Mouse (Mus musculus) ovary, postnatal 10 days (tissue): Measurements from ENCODE around the gene Ybx1.

Source experiments
- DNase-seq: peaks from one replicate; pipeline ENCODE4 v3.0.0; 2022; ENCODE audit warnings: low spot score

Gene Ybx1

DNA sequence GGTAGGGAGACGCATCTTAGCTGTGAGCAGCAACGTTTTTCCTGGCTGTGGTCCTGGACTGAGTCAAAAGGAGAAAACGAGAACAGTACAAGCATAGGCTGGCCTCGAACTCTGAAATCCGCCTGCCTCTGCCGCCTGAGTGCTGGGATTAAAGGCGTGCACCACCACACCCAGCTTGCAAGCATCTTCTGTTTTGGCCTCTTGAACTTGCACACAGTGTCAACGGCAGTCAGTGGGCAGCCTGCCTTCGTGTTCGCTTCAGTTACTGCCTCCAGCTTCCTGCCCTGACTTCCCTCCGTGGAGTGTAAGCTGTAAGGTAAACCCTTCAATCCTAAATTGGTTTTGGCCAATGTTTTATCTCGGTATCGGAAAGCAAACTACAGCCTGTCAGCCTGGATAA, 27.8 kb downstream of the Ybx1 start:
- no peak for DNase-seq

- no peak for DNase-seq
These were observed 30.9 kb downstream of the Ybx1 start for GRCm38 (mm10) chr4:119263459-119263858.

- no peak for DNase-seq
These were observed 31.9 kb downstream of the Ybx1 start for GRCm38 (mm10) chr4:119262483-119262882.

DNA sequence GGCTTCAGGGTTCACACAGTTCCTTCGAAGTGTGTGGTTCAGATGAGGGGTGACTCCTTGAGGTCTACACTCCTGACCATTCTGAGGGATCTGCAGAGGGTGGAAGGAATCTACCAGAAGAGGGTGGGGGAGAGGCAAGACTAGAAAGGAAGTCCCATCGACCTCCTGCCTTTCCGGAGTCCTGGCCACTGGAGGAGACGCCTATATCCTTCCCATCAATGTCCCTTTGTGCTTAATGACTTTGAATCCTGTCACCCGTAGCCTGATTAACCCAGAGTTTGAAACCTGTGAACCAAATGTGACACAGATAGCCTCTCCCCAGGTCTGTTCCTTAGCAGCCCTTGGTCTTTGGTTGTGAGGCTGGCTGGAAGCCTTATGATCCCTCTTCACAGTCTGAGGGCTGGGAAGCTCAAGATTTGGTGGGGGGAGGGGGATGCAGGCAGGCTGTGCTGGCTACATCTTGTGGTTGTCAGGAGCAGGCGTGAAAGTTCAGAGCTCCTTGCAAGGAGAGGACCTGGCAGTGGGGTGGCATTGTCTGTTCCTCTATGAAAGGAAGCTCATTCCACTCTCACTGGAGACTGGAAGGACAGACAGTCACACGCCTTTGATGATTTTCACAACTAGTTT, 33.2 kb downstream of the Ybx1 start:
- DNase-seq, result no peak

DNA sequence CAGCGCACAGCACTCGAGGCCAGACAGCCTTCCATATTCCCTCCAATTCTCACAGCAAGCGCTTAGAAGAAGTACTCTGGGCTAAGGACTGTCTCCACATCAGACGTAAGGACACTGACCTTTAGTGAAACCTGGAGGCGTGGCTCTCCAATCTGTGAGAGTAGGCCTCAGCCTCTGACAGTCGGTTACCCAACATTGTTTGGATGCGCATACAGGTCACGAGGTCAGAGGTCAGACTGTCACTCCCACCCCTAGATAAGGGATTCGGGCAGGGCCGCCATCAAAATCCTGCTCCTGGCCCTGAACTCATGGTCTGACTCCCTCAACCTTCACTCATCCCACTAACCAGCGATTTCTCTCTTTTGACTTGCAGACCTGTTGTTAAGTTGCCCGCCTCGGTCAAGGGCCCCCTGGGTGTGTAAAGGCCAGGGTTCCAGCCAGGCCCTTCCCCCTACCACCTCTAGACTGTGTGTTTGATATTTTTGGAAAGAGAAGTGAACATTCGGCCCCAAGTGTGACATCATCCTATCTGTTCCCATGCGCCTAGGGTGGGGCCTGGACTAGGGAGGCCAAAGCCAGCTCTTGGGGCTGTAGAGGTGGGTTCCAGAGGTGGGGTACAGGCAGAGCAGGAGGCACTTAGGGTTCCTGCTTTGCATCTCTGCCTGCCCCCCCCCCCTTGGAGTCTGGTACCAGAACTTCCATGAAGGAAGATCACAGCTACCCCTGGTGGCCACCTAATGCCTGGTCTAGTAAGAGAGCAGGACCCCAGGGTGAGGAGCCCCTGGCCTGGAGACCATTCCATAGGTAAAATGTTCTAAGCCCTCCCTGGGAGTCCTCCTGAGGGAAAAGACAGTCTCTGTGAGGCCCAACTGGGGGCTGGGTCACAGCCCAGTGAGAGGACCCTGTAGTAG, 34.8 kb downstream of the Ybx1 start:
- no peak for DNase-seq

GRCm38 (mm10) chr4:119257083-119257482, 37.3 kb downstream of the Ybx1 start:
- DNase-seq, result no peak

GRCm38 (mm10) chr4:119255351-119255750, 39.1 kb downstream of the Ybx1 start, which contains the start of gene Cldn19:
Gene Cldn19 (plus strand): TSS chr4:119255414.
- DNase-seq, result no peak

GRCm38 (mm10) chr4:119254012-119254618, 40.3 kb downstream of the Ybx1 start:
- DNase-seq, result no peak

- no peak for DNase-seq
These were observed 42.2 kb downstream of the Ybx1 start for GRCm38 (mm10) chr4:119252025-119252808.

DNA sequence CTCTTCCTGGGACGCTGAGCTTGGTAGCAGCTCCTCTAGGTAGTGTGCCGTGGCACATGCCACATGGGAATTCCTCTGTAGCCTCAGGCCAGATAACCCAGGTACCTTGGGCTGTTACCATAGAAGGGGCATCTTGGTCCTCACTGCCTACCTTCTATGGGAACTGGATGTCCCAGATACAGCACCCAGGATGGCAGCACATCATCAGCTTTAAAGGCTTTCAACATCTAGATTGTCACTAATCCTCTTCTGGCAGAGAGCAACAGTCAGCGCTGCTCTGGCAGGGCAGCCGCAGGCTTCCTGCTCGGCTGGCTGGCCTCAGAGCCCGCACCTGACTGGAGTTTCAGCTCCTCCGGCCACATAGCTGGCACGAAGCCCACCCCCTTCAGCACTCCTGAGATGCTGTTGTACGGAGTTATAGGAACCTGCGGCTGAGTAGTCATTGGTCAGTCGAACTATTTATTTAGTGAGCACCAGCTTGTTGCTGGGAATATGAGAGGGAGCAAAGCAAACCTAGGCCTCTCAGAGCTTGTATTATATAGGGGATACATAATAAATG, 45.9 kb downstream of the Ybx1 start:
- DNase-seq, result no peak

GRCm38 (mm10) chr4:119247462-119248235, 46.8 kb downstream of the Ybx1 start:
- DNase-seq, result no peak

DNA sequence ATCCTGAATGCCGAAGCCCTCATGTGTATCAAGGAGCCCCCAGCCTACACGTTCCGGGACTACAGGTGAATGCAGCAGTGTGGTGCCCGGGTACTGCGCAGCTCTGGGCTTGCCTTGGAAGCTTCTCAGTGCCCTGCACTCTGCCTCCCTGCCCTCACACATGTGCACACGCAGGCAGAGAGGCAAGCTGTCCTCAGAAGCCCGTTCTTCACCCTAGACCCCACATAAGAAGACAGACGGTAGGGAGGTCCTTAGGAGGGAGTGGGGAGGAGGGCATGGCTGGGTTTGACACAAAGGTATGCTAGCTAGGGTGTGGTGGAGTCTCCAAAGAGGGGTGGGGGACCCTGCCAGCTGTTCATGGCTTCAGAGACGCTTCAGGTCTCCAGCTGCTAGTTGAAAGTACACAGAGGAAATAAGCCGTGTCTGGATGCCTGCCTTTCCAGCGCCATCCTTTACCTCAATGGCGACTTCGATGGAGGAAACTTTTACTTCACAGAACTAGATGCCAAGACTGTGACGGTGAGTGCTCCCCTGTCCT, 47.6 kb downstream of the Ybx1 start:
- DNase-seq, result no peak

DNA sequence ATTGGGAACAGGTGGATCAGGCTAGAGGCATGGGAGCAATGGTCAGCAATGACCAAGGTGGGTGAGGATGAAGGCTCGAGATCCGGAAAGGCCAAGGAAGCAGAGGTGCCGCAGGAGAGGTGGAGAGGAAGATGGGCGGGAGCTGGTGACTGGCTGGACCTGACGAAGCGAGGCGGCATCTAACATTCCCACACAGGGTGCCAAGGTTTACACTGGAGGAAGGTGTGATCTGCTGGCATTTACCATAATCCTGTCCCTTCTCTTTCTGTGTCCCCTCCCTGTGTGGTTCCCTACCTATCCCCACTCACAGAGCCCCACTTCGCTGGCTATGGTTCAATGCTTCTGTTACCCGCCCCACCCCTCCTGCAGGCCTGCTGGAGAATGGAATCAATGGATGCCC, 48.4 kb downstream of the Ybx1 start:
- DNase-seq, result no peak

DNA sequence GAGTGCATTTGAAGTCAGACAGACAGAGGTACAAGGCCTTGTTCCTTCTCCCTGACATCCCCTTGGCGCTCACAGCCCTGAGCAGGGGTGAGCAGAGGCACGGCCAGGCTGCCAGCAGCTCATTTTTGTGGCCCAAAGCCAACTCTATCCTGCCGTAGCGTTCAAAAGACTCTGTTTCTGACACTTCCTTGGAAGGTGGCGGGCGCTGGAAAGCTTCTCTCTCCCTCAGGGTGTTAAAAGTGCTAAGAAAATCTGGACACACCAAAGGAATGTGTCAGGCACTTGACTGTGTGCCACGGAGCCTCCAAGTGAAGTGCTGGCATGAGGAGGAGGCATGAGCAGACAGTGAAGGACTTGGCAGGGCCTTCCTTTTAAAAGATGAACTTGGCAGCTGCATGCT, 48.8 kb downstream of the Ybx1 start:
- DNase-seq, result no peak

GRCm38 (mm10) chr4:119244468-119245240, 49.8 kb downstream of the Ybx1 start:
- no peak for DNase-seq

- DNase-seq, result no peak
These were observed 51.8 kb downstream of the Ybx1 start for GRCm38 (mm10) chr4:119242571-119242970.

DNA sequence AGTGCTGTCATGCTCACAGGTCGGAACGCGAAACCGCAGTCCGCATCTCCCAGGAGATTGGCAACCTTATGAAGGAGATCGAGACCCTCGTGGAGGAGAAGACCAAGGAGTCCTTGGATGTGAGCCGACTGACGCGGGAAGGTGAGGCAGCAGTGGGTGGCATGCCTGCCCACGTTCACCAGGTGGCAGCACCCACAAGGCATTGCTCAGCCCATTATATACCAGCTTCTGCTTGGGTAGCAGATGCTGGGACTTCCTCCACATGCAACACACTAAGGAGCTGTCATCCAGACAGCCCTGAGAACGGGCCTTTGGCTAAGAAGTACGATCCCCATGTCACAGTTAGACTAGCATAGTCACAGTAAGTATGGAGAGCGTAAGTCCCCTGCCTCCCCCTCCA, 52.7 kb downstream of the Ybx1 start:
- DNase-seq, result no peak

- DNase-seq, result no peak
These were observed 55.2 kb downstream of the Ybx1 start for GRCm38 (mm10) chr4:119239181-119239682.

DNA sequence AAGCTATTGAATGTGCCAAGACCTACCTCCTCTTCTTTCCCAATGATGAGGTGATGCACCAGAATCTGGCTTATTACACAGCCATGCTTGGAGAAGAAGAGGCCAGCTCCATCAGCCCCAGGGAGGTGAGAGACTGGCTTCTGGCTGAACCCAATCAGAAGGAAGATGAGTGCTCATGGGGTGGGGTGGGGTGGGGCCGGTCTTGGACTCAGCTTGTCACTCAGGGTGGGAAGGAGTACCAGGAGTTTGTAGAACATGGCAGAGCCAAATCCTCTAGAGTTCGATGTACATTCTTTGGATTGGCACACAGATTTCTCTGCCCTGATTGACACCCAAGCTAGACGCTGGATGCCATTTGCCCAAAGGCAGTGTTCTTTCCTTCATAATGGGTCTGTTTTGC, 55.7 kb downstream of the Ybx1 start:
- DNase-seq, result no peak

DNA sequence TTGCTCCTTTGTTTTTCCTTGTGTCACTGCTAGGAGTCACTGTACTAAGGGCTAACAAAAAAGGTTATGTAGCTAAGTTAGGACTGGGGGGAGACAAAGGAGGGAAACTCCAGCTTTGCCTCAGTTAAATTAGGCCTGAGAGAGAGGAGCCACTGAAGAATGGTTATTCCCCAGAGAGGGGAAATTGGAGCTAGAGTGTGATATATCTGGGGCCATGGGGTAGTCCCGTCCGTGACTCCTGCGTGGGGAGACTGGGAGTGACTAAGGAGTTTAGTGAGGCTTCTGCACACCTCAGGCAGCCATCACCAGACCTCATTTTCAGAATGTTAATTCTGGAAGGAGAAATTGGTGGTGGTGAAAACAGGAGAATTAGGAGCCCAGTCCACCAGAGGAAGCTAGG, 60.1 kb downstream of the Ybx1 start:
- no peak for DNase-seq
